Mouse (Mus musculus) neural tube, embryonic 13.5 days (tissue): ENCODE measurements around the gene Entpd8. TPM values are rescaled to one million over a fixed set of nuclear protein-coding genes. Genes with fewer than 3 reads are reported as not detected.

Experiments used
- ATAC-seq: fragments of 200-750 bp; cut with Nextera tagmentation; 2 replicates; pipeline ENCODE4 v1.8.0; 2017; ENCODE audit warnings: low read depth, mild to moderate bottlenecking, moderate TSS enrichment, moderate library complexity
- H3K27ac ChIP-seq: fragments of 300-500 bp; sonication (generic); replicated peaks from 2 replicates; pipeline ENCODE4 v1.5.1; 2015; ENCODE audit warnings: moderate library complexity, mild to moderate bottlenecking, inconsistent platforms
- H3K27me3 ChIP-seq: fragments of 300-500 bp; sonication (generic); 2 replicates; pipeline ENCODE4 v1.6.1; 2015; ENCODE audit warnings: mild to moderate bottlenecking, inconsistent platforms
- H3K36me3 ChIP-seq: fragments of 300-500 bp; sonication (generic); 2 replicates; pipeline ENCODE4 v1.6.1; 2015; ENCODE audit warnings: mild to moderate bottlenecking, inconsistent platforms
- H3K4me1 ChIP-seq: fragments of 300-500 bp; sonication (generic); replicated peaks from 2 replicates; pipeline ENCODE4 v1.6.1; 2015; ENCODE audit warnings: inconsistent platforms
- H3K4me2 ChIP-seq: fragments of 300-500 bp; sonication (generic); 2 replicates; pipeline ENCODE4 v1.6.1; 2015; ENCODE audit warnings: inconsistent platforms, mild to moderate bottlenecking, moderate library complexity
- H3K4me3 ChIP-seq: fragments of 300-500 bp; sonication (generic); 2 replicates; pipeline ENCODE4 v1.5.1; 2015; ENCODE audit warnings: mild to moderate bottlenecking, inconsistent platforms
- H3K9ac ChIP-seq: fragments of 300-500 bp; sonication (generic); 2 replicates; pipeline ENCODE4 v1.6.1; 2015; ENCODE audit warnings: moderate library complexity, mild to moderate bottlenecking, inconsistent platforms
- H3K9me3 ChIP-seq: fragments of 300-500 bp; sonication (generic); 2 replicates; pipeline ENCODE4 v1.6.1; 2016; ENCODE audit warnings: inconsistent platforms
- WGBS: fragments of 180-500 bp; shearing (Covaris S2); methylation state at CpG from one replicate; pipeline ENCODE4 v1.1.7; 2015; 5-methylcytosine and 5-hydroxymethylcytosine counted together
- microRNA-seq: library from miRNA; unstranded; fragments of <30 nt; microRNA quantifications from one replicate; pipeline ENCODE4, GENCODE M21; 2016
- polyA plus RNA-seq: library from polyadenylated mRNA; unstranded; fragments of >200 nt; fragmentation: Nextera tagmentation; extraction: Ambion mirVana; gene quantifications from 2 replicates; pipeline ENCODE4 v1.2.1, GENCODE M21; 2015

The Entpd8 gene
- polyA plus RNA-seq, 1 experiment from 2014 or later: not detected

- Histone ChIP-seq H3K27me3 (no peaks in the 10 kb centered on the region), H3K4me2 (no peak overlapping the region), H3K36me3 (no peaks in the 10 kb centered on the region), H3K9ac (no peak overlapping the region), H3K27ac (peak overlapping the region; percentile 93), H3K4me3 (no peak overlapping the region), H3K9me3 (no peaks in the 10 kb centered on the region), H3K4me1 (peaks cover 55% of the 10 kb centered on the region)
- no peak for ATAC-seq
- 67% methylated on average over 3 of the region's 3 CpGs for WGBS
Observed at GRCm38 (mm10) chr2:25124411-25124810, 44.3 kb downstream of the Entpd8 start.

DNA sequence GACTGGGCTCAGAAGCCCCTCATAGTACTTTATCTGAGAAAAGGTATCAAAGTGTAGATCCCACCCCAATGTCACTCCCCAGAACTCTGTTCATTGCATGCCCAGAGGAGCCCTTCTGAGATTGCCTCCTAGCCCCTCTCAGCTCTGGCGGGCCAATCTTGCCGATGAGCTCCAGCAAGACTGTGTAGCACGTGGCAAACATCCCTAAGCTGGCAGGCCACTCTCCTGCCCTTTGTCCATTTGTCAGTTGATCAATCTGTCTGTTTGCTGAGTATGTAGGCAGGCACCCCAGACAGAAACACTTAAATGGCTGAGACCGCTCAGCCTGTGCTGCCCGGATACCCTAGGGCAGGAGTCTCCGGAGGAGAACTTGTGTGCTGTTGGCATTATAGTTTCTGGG is 45.0 kb downstream of the Entpd8 start:
- ATAC-seq: no peak
- Histone ChIP-seq H3K9ac (no peak overlapping the region), H3K36me3 (no peaks in the 10 kb centered on the region)

DNA sequence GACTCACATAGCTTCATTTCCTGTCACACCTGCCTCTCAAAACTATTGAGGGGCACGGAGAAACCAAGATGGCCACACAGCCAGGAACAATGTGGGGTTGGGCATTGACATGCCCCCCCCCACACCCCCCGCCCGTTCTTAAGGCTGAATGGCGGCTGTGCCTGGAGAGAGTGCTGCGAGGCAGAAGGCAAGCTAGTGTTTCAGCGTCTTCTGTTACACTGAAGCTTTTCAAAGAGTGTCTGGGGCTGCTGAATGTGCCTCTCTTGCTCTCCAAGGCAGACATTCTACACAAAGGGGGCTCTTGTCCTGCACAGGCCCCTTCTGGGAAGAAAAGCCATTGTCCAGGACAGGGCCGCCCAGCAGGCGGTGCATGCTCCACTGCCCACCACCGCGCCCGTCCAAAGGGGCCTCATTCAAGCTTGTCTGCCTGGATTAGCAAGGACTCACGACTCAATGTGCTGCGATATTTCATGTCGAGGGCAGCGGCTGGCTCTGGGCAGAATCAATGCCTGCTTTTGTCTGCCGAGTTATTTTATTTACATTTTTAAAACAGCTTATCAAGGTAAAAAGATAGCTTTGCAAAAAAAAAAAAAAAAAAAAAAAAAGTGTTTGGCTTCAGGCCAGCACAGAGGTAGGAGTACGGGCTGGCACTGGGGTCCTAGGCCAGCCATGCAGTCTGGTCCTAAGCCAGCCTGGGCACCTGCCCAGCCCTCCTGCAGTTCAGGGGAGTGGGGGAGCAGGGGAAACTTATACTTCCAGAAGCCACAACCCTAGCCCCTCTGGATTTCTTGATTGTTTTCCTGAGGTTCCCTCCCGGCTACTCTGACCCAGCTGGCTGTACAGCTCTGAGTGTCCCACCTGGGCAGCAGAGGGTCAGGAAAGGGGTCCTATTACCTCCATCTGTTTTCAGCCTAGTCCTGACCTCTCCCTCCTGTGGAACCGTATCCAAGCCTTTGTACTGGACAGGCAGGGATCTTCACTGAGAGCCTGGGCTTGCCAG is 46.2 kb downstream of the Entpd8 start:
- 7% methylated on average over 19 of the region's 19 CpGs for WGBS
- H3K9ac ChIP-seq: peak overlapping the region; percentile 41; the same call in 1 of the 2 replicates
- no peak overlapping the region for H3K4me3 ChIP-seq
- ATAC-seq: peak; percentile 90
- H3K27ac ChIP-seq: peak overlapping the region; percentile 93
- H3K9me3 ChIP-seq: no peaks in the 10 kb centered on the region
- peaks cover 57% of the 10 kb centered on the region for H3K4me1 ChIP-seq
- H3K36me3 ChIP-seq: no peaks in the 10 kb centered on the region
- H3K4me2 ChIP-seq: peak overlapping the region; percentile 14; the same call in 1 of the 2 replicates
- no peaks in the 10 kb centered on the region for H3K27me3 ChIP-seq

More for the DNA sequence above, 45.0 kb downstream of the Entpd8 start:
- H3K4me1 ChIP-seq: peaks cover 57% of the 10 kb centered on the region
- H3K4me3 ChIP-seq: no peak overlapping the region
- H3K4me2 ChIP-seq: no peak overlapping the region
- 55% methylated on average over 6 of the region's 6 CpGs for WGBS
- H3K27ac ChIP-seq: peak overlapping the region; percentile 93
- no peaks in the 10 kb centered on the region for H3K9me3 ChIP-seq
- H3K27me3 ChIP-seq: no peaks in the 10 kb centered on the region

GRCm38 (mm10) chr2:25127206-25127605 is 47.1 kb downstream of the Entpd8 start:
- H3K27ac ChIP-seq: peak overlapping the region; percentile 93
- H3K4me2 ChIP-seq: no peak overlapping the region
- H3K4me1 ChIP-seq: peaks cover 57% of the 10 kb centered on the region
- H3K9ac ChIP-seq: no peak overlapping the region
- no peak; the same call in 1 of the 2 replicates for ATAC-seq
- 41% methylated on average over 5 of the region's 5 CpGs for WGBS
- no peaks in the 10 kb centered on the region for H3K9me3 ChIP-seq
- H3K4me3 ChIP-seq: no peak overlapping the region
- no peaks in the 10 kb centered on the region for H3K36me3 ChIP-seq
- H3K27me3 ChIP-seq: no peaks in the 10 kb centered on the region

- Histone ChIP-seq H3K27ac (peak overlapping the region; percentile 93; the same call in 1 of the 2 replicates), H3K4me3 (no peak overlapping the region), H3K36me3 (no peaks in the 10 kb centered on the region), H3K9ac (no peak overlapping the region), H3K4me2 (no peak overlapping the region), H3K9me3 (no peaks in the 10 kb centered on the region), H3K27me3 (no peaks in the 10 kb centered on the region), H3K4me1 (peaks cover 57% of the 10 kb centered on the region)
- WGBS: 71% methylated on average over 11 of the region's 11 CpGs
- ATAC-seq: no peak
Observed at GRCm38 (mm10) chr2:25128072-25128471, 48.0 kb downstream of the Entpd8 start.

- Histone ChIP-seq H3K9ac (no peak overlapping the region), H3K9me3 (no peaks in the 10 kb centered on the region), H3K36me3 (no peaks in the 10 kb centered on the region), H3K4me2 (no peak overlapping the region), H3K27ac (no peak overlapping the region), H3K4me1 (peaks cover 30% of the 10 kb centered on the region), H3K4me3 (no peak overlapping the region), H3K27me3 (no peaks in the 10 kb centered on the region)
- 81% methylated on average over 9 of the region's 9 CpGs for WGBS
- ATAC-seq: no peak
Observed at GRCm38 (mm10) chr2:25131601-25132000, 51.5 kb downstream of the Entpd8 start.

Small RNAs within 50 kb of the gene (microRNA-seq; reads per million reads assigned to microRNA genes)
- gene Gm24328 (not detected), gene Mir7664 (not detected)

Other genes with a start within 250 kb of the Entpd8 start
- gene Ehmt1, start 160.7 kb upstream of the Entpd8 start, polyA plus RNA-seq: 96.0 and 110 TPM in 2 replicates
- 26.4 and 26.9 TPM in 2 replicates for gene Arrdc1, start 145.1 kb upstream of the Entpd8 start, polyA plus RNA-seq
- 18.3 and 18.5 TPM in 2 replicates for gene Zmynd19, start 130.5 kb upstream of the Entpd8 start, polyA plus RNA-seq
- 32.7 and 33.6 TPM in 2 replicates for gene Dph7, start 117.9 kb upstream of the Entpd8 start, polyA plus RNA-seq
- 193 and 222 TPM in 2 replicates for gene Mrpl41, start 105.2 kb upstream of the Entpd8 start, polyA plus RNA-seq
- gene Pnpla7, start 104.3 kb upstream of the Entpd8 start, polyA plus RNA-seq: 2.6 and 4.3 TPM in 2 replicates
- gene Nsmf, start 25.9 kb upstream of the Entpd8 start, polyA plus RNA-seq: 125 and 134 TPM in 2 replicates
- gene Noxa1, start 14.8 kb downstream of the Entpd8 start, polyA plus RNA-seq: not detected in 2 replicates
- gene Nrarp, start 100.5 kb downstream of the Entpd8 start, polyA plus RNA-seq: 25.5 and 27.9 TPM in 2 replicates
- gene Tor4a, start 116.6 kb downstream of the Entpd8 start, polyA plus RNA-seq: 1.2 and 1.4 TPM in 2 replicates
- gene Nelfb, start 131.2 kb downstream of the Entpd8 start, polyA plus RNA-seq: 95.1 and 99.9 TPM in 2 replicates
- 0.15 TPM in 1 of 2 replicates, not detected in the other for gene Stpg3, start 134.3 kb downstream of the Entpd8 start, polyA plus RNA-seq
- gene Fam166a, start 138.4 kb downstream of the Entpd8 start, polyA plus RNA-seq: 0.89 TPM in 1 of 2 replicates, not detected in the other
- 361 and 388 TPM in 2 replicates for gene Tubb4b, start 144.4 kb downstream of the Entpd8 start, polyA plus RNA-seq
- gene Slc34a3, start 154.1 kb downstream of the Entpd8 start, polyA plus RNA-seq: not detected in 2 replicates
- gene Rnf224, start 156.5 kb downstream of the Entpd8 start, polyA plus RNA-seq: not detected in 2 replicates
- 83.0 and 91.6 TPM in 2 replicates for gene Rnf208, start 162.0 kb downstream of the Entpd8 start, polyA plus RNA-seq
- 0.22 TPM in 1 of 2 replicates, not detected in the other for gene Cysrt1, start 162.1 kb downstream of the Entpd8 start, polyA plus RNA-seq
- 5.3 and 5.4 TPM in 2 replicates for gene AL732309.1, start 166.6 kb downstream of the Entpd8 start, polyA plus RNA-seq
- 18.8 and 21.5 TPM in 2 replicates for gene Tmem203, start 175.1 kb downstream of the Entpd8 start, polyA plus RNA-seq
- 13.3 and 14.6 TPM in 2 replicates for gene Tprn, start 182.3 kb downstream of the Entpd8 start, polyA plus RNA-seq
- 187 and 206 TPM in 2 replicates for gene Ssna1, start 192.1 kb downstream of the Entpd8 start, polyA plus RNA-seq
- gene Anapc2, start 192.2 kb downstream of the Entpd8 start, polyA plus RNA-seq: 128 and 131 TPM in 2 replicates
- not detected in 2 replicates for gene Tmem210, start 207.8 kb downstream of the Entpd8 start, polyA plus RNA-seq
- not detected in 2 replicates for gene Lrrc26, start 209.6 kb downstream of the Entpd8 start, polyA plus RNA-seq
- 27.1 and 30.2 TPM in 2 replicates for gene Grin1, start 238.9 kb downstream of the Entpd8 start, polyA plus RNA-seq